Mouse (Mus musculus): ENCODE data around the gene Rassf3.

Rassf3 gene

DNA sequence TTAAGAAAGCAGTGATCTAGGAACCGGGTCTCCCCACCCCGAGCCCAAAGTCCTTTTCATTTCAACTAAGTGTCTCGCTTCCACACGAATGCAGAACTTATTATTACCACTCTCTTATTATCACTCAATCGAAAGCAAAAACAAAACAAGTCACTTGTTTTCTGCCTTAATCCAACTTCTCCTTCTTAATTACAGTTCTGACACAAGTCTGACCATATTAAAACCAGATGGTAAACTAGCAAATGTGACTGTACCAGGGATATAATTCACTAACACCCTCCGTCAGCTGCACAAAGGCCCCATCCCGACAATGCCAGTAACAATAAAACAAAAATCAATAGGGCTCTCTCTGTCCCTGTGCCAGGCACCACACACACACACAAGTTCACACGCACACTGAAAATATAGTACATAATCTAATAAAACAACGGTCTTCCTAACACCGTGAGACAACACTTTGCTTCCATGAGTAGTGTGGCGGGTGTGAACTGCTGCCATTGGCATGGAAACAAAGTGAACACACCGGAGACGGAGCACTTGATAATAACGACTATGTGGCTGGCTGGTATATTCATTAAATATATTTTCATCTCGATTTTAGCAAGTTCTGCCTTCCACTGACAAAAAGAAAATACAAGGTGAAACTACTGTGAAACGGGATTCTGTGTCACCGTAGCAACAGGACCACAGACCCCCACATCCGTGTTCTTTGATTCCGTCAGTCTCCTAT is 16.9 kb downstream of the Rassf3 start:
- peak in 1 of 2 experiments; percentile 0 for DNase-seq

DNA sequence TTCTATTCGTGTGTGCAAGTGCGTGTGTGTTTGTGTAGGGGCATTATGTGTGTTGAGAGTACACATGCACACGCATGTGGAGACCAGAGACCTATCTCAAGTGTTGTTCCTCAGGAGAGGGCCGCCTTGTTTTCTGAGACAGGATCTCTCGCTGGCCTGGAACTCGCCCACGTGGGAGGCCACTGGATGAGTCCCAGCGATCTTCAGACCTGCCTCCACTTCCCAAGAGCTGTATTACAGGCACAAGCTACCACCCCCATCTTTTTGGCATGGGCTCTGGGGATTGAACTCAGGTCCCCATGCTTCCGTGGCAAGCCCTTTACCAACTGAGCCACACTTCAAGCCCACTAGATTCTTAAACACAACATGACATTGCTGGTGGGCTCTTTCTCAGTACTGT is 17.7 kb downstream of the Rassf3 start:
- peak in 1 of 2 experiments; percentile 1 for DNase-seq

DNA sequence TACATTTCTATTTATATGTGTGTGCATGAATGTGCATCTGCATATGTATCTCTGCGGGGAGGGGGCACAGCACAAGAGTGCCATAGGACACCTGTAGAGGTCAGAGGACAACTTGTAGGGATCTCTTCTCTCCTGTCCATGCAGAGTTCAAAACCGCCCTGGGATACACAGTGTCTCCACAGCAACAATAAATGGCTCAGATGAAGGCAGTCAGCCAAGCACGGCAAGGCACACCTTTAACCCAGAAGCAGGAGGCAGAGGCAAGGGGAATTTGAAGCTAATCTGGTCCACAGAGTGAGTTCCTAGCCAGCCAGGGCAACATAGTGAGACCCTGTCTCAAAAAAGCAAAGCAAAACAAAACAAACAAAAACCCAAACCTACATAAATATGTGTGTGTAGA is 18.8 kb downstream of the Rassf3 start:
- DNase-seq = no peak

DNA sequence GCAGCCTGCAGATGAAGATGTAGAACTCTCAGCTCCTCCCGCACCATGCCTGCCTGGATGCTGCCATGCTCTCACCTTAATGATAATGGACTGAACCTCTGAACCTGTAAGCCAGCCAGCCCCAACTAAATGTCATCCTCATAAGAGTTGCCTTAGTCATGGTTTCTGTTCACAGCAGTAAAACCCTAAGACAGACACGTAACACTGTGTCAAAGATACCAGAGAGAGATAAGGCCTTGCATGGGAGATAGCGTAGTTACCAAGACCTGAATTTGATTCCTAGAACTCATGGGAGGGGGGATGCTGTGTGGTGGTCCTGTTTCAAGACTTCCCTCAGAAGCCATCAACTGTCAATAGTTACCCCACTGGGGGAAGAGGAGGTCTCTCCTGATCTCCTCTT is 20.6 kb downstream of the Rassf3 start:
- DNase-seq = no peak

DNA sequence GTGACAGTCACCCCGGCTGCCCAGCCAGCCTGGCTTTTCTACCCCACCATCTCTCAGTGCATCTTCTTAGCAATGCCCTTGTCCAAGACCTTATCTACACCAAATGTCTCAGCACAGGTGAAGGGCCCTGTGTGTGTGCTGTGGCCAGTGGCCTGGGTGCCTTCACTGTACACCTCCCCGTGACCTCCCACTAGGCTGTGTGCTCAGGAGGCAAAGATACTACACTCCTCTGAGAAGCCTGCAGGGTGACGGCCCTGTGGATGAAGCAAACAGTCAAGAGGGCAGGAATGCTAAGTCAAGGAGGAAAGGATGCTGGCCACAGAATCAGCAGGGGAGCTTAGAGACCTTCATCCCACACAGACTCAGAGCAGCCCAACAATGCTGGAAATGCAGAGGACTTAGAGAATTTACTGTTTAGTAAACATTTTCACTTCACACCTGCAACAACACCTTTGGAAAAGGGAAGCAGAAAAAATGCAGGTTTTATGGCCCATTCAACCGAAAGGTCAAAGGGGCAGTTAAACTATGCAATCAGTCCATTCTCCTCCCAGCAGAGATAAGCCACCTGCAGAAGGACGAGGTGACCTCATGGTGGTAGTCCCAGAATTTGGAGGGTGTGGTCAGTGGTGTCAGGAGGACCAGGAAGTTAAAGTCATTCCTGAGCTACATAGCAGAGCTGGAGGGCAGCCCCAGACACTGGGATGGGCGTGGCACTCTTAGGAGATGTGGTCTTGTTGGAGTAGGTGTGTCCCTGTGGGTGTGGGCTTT is 21.3 kb downstream of the Rassf3 start:
- DNase-seq = no peak

DNA sequence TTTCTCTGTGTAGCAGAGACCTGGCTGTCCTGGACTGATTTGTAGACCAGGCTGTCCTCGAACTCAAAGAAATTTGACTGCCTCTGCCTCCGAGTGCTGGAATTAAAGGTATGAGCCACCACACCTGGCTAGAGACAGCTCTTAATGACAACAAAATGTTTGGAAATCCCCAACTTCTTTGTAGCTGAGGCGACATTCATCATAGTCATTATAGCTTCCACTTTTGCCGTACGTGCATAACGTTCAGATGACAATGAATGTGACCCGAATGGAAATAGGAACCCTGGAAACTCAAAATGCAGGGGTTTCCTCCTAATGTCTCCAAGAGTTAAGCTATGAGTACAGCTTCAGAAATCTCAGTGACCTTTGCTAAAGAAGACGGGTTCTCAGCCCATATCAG is 22.1 kb downstream of the Rassf3 start:
- no peak for DNase-seq

DNA sequence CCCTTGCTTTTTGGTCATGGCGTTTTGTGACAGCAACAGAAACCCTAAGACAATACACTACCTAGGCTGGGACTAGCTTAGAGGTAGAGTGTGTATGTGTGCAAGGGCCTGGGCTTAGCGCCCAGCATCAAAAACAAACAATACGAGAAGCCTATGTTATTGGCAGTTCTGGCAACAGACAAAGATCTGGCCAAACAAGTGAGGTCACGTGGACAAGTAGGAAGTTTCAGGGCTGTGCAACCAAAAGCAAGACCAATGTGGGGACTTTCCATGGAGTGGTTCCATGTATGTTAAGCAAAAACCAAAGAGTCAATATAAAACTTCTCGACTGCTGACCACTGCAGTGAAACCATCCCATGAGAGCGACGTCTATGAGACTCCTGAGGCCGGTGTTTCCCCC is 30.3 kb downstream of the Rassf3 start:
- DNase-seq = no peak

DNA sequence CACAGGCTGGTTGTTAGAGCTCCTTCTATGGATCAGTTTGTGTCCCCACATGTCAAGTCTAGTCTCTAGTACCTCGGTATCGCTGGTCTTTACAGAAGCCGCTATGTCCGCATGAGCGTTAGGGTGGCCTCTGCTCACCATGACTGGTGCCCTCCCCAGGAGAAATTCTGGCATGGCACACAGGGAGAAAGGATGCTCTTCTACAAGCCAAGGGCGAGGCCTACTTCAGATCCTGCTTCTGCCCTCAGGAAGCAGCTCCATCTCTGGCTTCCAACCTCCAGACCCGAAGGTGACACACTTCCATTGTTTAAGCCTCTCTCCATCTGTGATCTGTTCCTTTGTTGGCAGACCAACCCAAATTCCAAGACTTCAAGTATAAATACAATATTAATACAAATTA is 31.9 kb downstream of the Rassf3 start:
- DNase-seq = peak in 1 of 2 experiments; percentile 34

DNA sequence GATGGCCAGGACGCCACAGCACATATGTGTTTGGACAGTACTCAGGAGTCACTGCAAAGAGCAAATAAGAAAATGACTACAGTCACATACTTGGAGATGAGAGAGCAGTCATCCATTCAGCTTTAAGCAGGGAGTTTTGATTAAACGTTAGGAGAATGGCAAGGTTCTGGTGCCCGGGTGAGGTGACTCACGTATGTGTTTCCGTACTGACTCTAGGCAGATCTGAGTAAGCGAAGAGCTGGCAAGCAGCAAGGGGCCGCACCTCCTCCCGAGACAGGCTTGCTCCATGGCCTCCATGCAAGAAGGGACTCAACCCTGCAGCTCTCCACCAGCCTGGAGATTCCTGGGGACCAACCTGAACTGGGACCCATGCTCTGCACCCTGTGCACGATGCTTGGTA is 32.4 kb downstream of the Rassf3 start:
- DNase-seq = no peak

DNA sequence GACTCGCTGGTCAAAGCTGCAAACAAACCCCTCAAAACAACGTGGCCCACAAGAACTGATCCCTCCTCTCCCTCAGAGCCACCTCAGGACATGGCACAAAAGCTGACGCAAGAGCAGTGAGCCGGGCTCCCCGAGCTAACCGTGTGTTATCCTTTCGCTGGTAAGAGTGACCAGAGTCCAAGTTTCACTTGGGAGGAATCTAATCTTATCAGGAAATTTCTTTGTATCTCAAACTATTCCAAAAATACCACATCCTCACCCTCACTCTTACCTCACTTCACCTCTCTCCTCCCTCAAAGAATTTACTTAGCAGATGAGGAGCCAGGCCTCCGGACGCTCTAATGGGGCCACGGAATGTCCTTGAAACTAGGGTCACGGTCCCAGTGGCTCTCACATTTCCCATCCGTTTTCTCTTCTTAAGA is 36.8 kb downstream of the Rassf3 start:
- no peak for DNase-seq

DNA sequence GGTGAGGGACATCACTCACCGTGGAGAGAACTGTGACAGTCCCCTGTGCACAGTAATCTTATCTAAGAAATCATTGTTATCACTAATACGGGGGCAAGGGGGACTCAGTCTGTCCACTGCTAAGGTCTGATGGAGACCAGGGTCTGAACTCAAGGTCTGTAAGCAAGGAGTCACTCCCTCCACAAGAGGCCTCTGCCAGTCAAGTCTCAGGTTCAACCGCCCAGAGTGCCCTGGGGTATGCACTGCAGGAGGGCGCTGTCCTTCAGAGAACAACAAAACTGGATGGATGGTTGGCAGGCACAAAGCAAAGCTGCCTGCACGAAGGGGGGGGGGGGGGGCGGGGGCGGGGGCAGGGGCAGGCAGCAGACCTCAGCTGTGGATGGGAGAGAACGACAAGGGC is 38.0 kb downstream of the Rassf3 start:
- DNase-seq = no peak

DNA sequence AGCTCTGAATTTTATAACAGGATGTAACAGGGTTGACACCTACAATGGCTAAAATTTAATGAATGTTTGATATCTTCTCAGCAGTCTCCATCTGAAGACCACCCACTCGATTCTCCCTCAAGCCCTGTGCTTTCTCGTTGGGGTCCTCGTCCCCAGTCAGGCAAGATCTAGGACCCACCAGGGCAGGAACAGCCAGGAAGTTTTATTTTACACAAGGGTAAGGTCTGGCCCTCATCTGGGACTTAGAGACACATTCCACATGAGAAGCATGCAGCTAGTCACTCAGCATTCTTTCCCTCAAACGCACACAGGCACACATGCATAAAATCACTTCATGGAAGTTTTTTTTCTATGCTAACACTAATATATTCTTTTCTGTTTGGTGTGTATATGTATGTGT is 39.5 kb downstream of the Rassf3 start:
- no peak for DNase-seq

DNA sequence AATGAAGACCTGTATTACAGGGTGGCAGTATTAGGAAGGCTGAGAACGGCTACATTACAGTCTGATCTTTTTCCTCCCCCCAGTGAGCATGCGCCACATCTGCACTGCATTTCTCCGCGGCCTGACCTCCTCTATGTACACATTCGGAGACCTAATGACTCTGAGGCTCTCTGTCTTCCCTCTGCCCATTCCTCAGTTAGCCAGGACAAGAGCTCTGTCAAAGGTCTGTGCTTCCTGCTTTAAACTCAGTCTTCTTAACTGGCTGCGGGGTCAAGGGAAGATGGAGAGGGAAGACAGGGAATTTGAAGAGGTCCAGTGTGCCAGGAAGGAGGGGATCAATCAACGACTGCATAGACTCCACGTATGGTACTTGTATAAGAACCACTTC is 39.9 kb downstream of the Rassf3 start:
- peak in 1 of 2 experiments; percentile 38 for DNase-seq

DNA sequence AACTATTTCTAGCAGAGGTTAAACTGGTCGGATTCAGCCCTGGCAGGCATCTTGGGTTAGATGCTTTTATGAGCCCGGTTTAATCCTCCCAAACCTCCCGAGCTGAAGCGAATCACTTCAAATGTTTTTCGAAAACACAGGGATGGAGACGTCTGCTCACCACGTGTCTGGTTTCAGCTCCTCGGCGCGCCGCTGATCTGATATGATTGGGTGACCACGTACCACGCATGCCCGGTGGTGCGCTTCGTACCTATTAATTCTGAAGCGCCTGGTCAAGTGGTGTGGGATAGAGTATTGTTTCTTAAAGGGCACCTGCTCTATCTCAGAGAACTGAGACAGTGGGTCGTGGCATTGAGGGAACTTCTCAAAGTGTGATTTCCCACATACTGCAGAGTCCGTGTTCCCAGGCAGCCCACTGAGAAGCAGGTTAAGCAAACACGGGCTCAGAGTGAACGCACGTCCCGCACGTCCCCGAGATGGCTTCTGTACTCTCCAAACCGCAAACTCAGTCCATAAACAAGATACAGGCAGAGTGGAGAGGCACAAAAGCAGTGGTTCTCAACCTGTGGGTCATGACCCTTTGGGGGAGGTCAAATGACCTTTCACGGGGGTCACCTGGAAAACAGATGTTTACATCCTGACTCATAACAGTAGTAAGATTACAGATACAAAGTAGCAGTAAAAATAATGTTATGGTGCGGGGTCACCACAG is 40.4 kb downstream of the Rassf3 start:
- peak; percentile 65 to 76 for DNase-seq

DNA sequence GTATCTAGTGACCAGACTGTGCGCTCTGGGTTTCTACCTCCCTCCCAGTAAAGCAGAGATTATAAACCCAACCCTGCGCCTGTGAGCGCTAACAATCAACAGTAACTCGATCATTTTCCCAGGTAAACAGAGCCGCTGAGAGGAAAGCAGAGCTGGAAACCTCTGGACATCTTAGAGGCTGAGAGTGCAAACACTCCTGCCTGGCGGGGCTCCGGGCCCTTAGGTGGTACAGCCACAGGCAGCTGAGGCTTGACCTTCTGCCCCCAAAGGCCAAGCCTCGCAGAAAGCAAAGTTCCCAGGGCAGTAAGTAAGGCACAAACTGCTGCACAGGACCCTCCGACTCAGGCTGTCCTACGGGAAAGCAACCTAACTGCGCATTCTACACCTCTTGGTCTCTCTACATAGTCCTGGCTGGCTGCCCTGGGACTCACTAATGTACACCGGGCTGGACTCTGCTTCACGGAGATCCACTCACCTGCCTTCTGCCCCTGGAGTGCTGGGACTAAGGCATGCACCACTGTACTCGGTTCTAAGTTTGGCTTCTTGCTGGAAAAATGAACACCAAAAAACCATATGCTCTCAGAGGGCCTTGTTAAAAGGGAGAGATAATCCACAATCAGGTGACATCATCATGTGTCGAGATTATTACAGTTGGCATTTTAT is 41.6 kb downstream of the Rassf3 start:
- peak in 1 of 2 experiments; percentile 35 for DNase-seq

DNA sequence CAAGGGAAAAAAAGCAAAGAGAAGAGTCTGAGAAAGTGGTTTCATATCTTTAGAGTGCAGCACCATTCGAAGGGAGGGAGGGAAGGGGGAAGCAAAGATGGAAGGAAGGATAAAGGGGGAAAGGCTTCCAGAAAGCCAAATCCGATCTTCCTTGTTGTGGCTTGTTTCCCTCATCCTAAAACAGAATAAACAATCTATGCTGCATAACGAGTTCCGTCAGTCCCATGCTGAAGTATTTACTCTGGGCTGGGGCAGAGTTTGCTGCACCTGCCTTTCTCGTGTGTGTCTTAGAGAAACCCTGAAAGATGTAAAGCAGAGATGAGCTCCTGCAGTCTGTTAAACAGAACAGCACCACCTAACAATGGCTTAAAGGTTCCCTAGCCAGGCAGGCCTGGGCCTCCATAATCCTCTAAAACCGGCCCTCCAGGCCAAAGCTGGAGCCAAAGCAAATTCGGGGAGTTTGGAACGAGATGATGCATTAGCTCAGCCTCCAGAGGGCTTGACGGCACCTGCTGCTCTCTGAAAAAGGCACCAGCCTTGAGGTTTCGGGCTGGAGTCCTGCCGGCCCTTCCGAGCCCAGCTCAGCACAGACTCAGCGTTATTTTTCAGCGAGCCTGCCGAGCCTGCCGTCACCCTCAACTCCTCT is 43.4 kb downstream of the Rassf3 start:
- no peak for DNase-seq

DNA sequence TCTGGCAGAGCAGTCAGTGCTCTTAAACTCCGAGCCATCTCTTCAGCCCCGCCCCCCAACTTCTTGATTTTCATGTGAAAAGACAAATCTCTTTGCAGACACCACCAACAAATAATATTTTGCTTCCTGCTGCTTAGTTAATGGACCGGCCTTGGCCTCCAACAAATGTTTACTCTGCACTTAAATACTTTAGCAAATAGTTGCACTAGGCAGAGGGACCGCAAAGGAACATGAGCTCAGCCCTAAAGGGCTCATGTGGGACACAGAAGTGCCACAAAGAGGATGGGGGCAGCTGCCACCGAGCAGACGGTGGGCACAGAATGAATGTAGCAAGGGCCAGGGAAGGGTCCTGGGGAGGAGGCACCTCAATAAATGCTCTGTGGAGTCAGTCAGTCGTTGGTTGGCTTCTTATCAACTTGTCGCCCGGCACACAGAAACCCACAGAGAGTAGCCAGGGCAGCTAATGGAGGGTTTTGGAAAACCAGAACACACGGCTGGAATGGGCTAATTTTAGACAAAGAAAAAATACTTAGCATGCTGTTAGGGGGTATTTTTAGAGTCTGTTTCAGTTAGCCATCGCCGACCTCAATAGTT is 44.0 kb downstream of the Rassf3 start:
- peak in 1 of 2 experiments; percentile 54 for DNase-seq

DNA sequence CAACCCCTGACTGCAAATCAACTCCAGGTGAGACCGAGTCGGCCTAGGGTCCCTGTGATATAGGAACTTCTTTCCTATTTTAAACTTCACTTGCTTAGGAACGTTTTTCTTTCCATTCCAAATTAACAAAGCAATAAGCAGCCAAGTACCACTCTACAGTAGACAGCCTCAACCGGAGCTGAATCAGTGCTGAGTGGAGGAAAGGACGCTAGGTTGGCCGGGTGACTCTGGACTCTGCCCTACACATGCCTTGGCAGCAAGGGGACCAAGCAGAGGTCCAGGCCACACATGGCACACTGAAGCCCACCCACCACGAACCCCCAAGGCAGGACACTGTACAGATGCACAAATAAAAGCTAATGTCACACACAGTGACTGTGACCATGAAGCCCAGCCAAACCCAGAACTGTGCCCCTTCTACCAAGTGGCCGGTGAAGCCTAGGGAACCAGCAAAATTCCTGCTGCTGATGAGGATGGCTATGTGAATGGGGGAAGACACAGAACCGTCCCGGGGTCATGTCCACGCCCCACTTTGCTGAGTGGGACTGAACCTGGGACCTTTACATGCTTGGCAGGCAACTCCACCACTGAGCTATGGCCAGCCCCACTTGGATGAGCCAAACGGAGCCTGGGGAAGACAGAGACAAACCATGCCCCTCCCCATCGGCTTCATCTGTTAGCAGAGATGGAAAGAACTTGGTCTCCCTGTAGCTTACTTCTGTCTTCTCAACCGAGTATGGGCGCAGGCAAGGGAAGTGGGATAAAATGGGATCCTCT is 45.2 kb downstream of the Rassf3 start:
- DNase-seq = no peak

DNA sequence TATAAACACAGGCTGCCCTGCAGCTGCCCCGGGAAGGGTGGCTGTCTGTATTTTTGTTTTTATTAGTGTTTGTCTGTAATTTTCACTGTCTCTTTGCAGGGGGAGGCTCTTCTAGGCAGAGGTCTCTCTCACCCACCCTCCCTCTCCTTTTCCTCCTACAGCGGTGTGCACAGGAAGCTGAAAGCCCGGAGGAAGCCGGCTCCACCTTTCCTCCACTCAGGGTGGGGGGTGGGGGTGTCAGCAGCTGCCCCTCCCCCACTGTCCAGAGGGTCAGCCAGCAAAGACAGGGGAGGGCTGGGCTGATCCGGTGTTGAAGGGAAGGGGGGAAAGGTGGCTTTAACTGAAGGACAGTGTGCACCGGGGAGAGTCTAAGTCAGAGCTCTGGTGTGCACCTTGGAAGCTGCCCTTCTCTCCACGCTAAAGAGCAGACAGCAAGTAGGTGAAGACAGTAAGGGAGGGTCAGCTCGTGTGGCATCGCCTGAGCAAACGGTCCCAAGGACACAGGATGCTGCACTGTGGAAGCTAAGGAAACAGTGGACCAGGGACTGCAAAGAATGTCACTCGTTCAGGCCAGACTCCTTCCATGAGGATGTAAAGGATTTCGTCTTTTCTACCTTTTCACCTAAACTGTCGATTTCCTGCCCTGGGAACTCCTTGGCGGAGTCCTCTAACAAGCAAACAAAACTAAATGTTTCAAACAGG is 46.0 kb downstream of the Rassf3 start:
- DNase-seq = peak in 1 of 2 experiments; percentile 71

DNA sequence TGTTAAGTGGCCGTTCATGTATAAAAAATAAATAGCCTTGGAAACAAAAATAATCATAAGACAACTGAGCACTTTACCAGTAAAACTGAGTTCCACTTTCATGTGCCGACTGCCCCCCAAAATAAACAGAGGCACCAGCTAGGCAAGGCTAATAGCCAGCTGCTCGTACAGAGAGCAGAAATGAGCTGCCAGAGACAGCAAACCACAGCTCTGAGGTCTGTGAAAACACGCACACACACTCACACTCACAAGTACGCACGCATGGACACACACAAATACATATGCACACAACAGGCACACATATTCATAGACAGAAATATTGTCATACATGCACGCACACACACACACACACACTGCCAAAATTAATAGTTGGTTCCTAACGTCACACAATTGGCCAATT is 46.6 kb downstream of the Rassf3 start:
- DNase-seq = no peak

DNA sequence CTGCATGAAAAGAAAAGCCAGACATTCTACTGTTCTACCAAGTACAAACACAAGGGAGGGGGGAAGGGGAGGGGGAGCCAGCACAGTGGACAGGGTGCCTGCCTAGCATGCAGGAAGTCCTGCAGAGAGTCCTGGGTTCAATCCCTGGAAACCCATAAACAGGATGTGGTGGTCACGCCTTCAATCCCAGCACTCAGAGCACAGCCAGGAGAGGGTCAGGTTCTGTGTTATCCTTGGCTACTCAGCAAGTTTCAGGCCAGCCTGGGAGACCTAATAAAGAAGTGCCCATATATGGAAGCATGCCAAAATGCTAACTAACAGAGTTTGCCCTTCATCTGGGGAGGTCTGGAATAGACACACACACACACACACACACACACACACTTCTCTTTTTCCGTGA is 47.1 kb downstream of the Rassf3 start:
- peak in 1 of 2 experiments; percentile 57 for DNase-seq
